Mouse (Mus musculus): ENCODE measurements around the gene Camk2d.

- no peak for TF ChIP-seq CTCF (IDR thresholded peaks at IDR 0.05; ENCODE audit: low read depth)
- no peak for TF ChIP-seq EP300 (IDR thresholded peaks at IDR 0.05; ENCODE audit: low read depth)
Measured at GRCm38 (mm10) chr3:126826172-126826571, 230.1 kb downstream of the Camk2d start.

Data from liver, postnatal 0 days (tissue).